7 mouse cellular contexts compared by ENCODE assay signal in the genomic region with DNA sequence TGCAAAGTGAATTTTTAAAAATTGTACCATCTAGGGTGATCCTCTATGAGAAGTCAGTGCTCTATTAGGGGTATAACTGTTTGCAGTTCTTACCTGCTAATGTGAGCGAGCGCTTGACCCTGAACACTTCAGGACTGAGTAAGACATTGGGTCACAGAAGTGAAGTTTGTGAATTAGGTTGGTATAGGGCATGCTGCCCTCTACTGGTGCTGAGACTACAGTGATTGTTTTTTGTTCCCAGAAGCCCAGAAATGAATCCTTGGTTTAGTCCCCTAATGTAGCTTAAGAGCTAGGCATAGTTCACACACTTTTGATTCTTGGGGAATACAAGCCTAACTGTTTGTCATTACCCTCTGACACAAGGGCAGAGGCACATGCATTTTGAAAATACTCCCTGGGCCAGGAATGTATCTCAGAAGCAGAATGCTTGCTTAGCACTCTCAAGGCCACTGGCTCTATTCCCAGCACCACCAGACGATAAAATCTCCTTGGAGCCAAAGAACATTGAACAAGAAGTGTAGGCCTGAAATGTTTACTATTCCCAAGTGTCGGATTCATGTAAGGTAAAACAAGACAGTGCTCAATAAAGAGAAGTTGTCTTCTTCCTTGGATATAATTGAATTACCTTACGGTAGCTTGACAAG. TPM values are rescaled to one million over a fixed set of nuclear protein-coding genes. Genes with fewer than 3 reads are reported as not detected.
A peak's percentile ranks its signal among the peaks of the same experiment; 100 is the strongest.
DNase-seq lines count a peak whose midpoint lies in the region; ATAC-seq and TF ChIP-seq lines count a peak whose summit lies in the region.

No protein-coding gene starts in this region.

- H3K27ac ChIP-seq in kidney, postnatal 0 days: no peak overlapping the region
- H3K27ac ChIP-seq in kidney, embryonic 14.5 days (ENCODE audit: low read depth, low read length): no peak overlapping the region
- H3K27ac ChIP-seq in embryonic facial prominence, embryonic 11.5 days (replicated peaks; ENCODE audit: low read depth, low read length): no peak overlapping the region

- no peaks in the 10 kb centered on the region for H3K27me3 ChIP-seq in kidney, postnatal 0 days (ENCODE audit: insufficient read depth, low read length)
- no peaks in the 10 kb centered on the region for H3K27me3 ChIP-seq in kidney, embryonic 14.5 days (ENCODE audit: control insufficient read depth, insufficient read depth, low read length)
- no peaks in the 10 kb centered on the region for H3K27me3 ChIP-seq in embryonic facial prominence, embryonic 11.5 days (ENCODE audit: control insufficient read depth, insufficient read depth, low read length)

- H3K36me3 ChIP-seq in kidney, postnatal 0 days (ENCODE audit: insufficient read depth, low read length): no peaks in the 10 kb centered on the region
- no peaks in the 10 kb centered on the region for H3K36me3 ChIP-seq in kidney, embryonic 14.5 days (ENCODE audit: control insufficient read depth, insufficient read depth, low read length)
- no peaks in the 10 kb centered on the region for H3K36me3 ChIP-seq in embryonic facial prominence, embryonic 11.5 days (replicated peaks; ENCODE audit: control insufficient read depth, insufficient read depth, low read depth, low read length)

- intact Hi-C loops in gastrocnemius, postnatal 36 days (cut with DNase I): loop anchor here (2.0 kb wide), 1 partner anchor 415 kb away; no protein-coding TSS in a partner anchor

- DNase-seq in kidney, postnatal 0 days (ENCODE audit: low spot score): peak; percentile 56
- peak; percentile 65 for DNase-seq in 416B (ENCODE audit: low read depth)
- DNase-seq in CD4-positive helper T cell, adult 2 months (ENCODE audit: low read depth, low spot score): peak; percentile 18
- DNase-seq in embryonic facial prominence, embryonic 11.5 days (ENCODE audit: low spot score): peak; percentile 49
- no peak for DNase-seq in gastrocnemius, postnatal 36 days

- no peaks in the 10 kb centered on the region for H3K9me3 ChIP-seq in kidney, postnatal 0 days (replicated peaks; ENCODE audit: low read length)
- H3K9me3 ChIP-seq in kidney, embryonic 14.5 days (ENCODE audit: control insufficient read depth, low read length): no peaks in the 10 kb centered on the region
- no peaks in the 10 kb centered on the region for H3K9me3 ChIP-seq in embryonic facial prominence, embryonic 11.5 days (replicated peaks; ENCODE audit: control insufficient read depth, low read length)

- H3K4me2 ChIP-seq in kidney, postnatal 0 days (ENCODE audit: low read length): no peak overlapping the region
- H3K4me2 ChIP-seq in kidney, embryonic 14.5 days (replicated peaks; ENCODE audit: low read depth, low read length): no peak overlapping the region
- no peak overlapping the region for H3K4me2 ChIP-seq in embryonic facial prominence, embryonic 11.5 days (ENCODE audit: low read depth, low read length)

- H3K9ac ChIP-seq in kidney, postnatal 0 days (ENCODE audit: low read depth, low read length): no peak overlapping the region
- no peak overlapping the region for H3K9ac ChIP-seq in kidney, embryonic 14.5 days (ENCODE audit: low read depth, low read length)
- no peak overlapping the region for H3K9ac ChIP-seq in embryonic facial prominence, embryonic 11.5 days (replicated peaks; ENCODE audit: low read length)

- H3K4me1 ChIP-seq in kidney, postnatal 0 days (replicated peaks; ENCODE audit: insufficient read depth, low read length): no peaks in the 10 kb centered on the region
- H3K4me1 ChIP-seq in kidney, embryonic 14.5 days (ENCODE audit: control insufficient read depth, insufficient read depth, low read length): no peaks in the 10 kb centered on the region
- no peaks in the 10 kb centered on the region for H3K4me1 ChIP-seq in embryonic facial prominence, embryonic 11.5 days (ENCODE audit: control insufficient read depth, insufficient read depth, low read length)

- no peak for ATAC-seq in kidney, postnatal 0 days (replicated peaks; ENCODE audit: low FRiP score, low read depth)
- no peak for ATAC-seq in kidney, embryonic 14.5 days (ENCODE audit: low FRiP score, low TSS enrichment)
- no peak for ATAC-seq in embryonic facial prominence, embryonic 11.5 days (replicated peaks; ENCODE audit: insufficient number of reproducible peaks, low FRiP score, low TSS enrichment, low read depth)
- peak; percentile 68 for ATAC-seq in megakaryocyte progenitor cell, adult 5-6 weeks (replicated peaks; ENCODE audit: poor library complexity)

- 62% methylated on average over 5 of the region's 5 CpGs for WGBS in kidney, postnatal 0 days
- 70% methylated on average over 5 of the region's 5 CpGs for WGBS in kidney, embryonic 14.5 days
- 73% methylated on average over 5 of the region's 5 CpGs for WGBS in embryonic facial prominence, embryonic 11.5 days

- TF ChIP-seq CTCF in kidney, postnatal 0 days (IDR thresholded peaks at IDR 0.05; ENCODE audit: low read depth): peak; percentile 68

- H3K4me3 ChIP-seq in kidney, postnatal 0 days (replicated peaks; ENCODE audit: low read depth, low read length): no peak overlapping the region
- no peak overlapping the region for H3K4me3 ChIP-seq in kidney, embryonic 14.5 days (ENCODE audit: low read length)
- H3K4me3 ChIP-seq in embryonic facial prominence, embryonic 11.5 days (ENCODE audit: low read depth, low read length): no peak overlapping the region

RNA-seq across cellular contexts. Expression of a gene that starts 6.4 kb away (rescaled TPM):
- 37.5 and 41.2 TPM in 2 replicates for polyA plus RNA-seq in kidney, postnatal 0 days (2015; fragmentation: Nextera tagmentation; extraction: Ambion mirVana)
- polyA plus RNA-seq in kidney, embryonic 14.5 days (2014; fragmentation: Nextera tagmentation; extraction: Ambion mirVana): 25.7 and 35.5 TPM in 2 replicates
- polyA plus RNA-seq in embryonic facial prominence, embryonic 11.5 days (2014; fragmentation: Nextera tagmentation; extraction: Ambion mirVana): 29.7 and 32.0 TPM in 2 replicates
- 44.9 and 48.9 TPM in 2 replicates for total RNA-seq in megakaryocyte progenitor cell, adult 5-6 weeks (2015)
- 23.2 and 25.4 TPM in 2 replicates for total RNA-seq in megakaryocyte progenitor cell, adult 5-6 weeks (2017)
- 10 to 100 TPM; 29.3 to 38.0 TPM for total RNA-seq in gastrocnemius, postnatal 36 days (2021)

RNA-seq across cellular contexts. Expression of a gene that starts 21.0 kb away (rescaled TPM):
- 11.8 and 15.9 TPM in 2 replicates for polyA plus RNA-seq in kidney, postnatal 0 days (2015; fragmentation: Nextera tagmentation; extraction: Ambion mirVana)
- 19.0 and 24.6 TPM in 2 replicates for polyA plus RNA-seq in kidney, embryonic 14.5 days (2014; fragmentation: Nextera tagmentation; extraction: Ambion mirVana)
- 35.4 and 40.6 TPM in 2 replicates for polyA plus RNA-seq in embryonic facial prominence, embryonic 11.5 days (2014; fragmentation: Nextera tagmentation; extraction: Ambion mirVana)
- 1.7 and 1.8 TPM in 2 replicates for total RNA-seq in megakaryocyte progenitor cell, adult 5-6 weeks (2015)
- 0.33 and 1.8 TPM in 2 replicates for total RNA-seq in megakaryocyte progenitor cell, adult 5-6 weeks (2017)
- 10 to 100 TPM; 53.5 to 76.6 TPM for total RNA-seq in gastrocnemius, postnatal 36 days (2021)

Comparison
In these comparisons a context has a peak if more than half of its experiments do, and no peak if none do; other contexts are left out.
1. DNase-seq: peak in kidney, postnatal 0 days (single experiment), 416B (single experiment), CD4-positive helper T cell, adult 2 months (single experiment) and embryonic facial prominence, embryonic 11.5 days (single experiment); none in gastrocnemius, postnatal 36 days (0 of 2).